Mouse (Mus musculus): ENCODE measurements around the gene Rnf40. TPM values are rescaled to one million over a fixed set of nuclear protein-coding genes. Genes with fewer than 3 reads are reported as not detected.

Rnf40 gene
- 17.1 and 22.9 TPM in 2 replicates for polyA plus RNA-seq (2015; fragmentation: Nextera tagmentation; extraction: Ambion mirVana)

DNA sequence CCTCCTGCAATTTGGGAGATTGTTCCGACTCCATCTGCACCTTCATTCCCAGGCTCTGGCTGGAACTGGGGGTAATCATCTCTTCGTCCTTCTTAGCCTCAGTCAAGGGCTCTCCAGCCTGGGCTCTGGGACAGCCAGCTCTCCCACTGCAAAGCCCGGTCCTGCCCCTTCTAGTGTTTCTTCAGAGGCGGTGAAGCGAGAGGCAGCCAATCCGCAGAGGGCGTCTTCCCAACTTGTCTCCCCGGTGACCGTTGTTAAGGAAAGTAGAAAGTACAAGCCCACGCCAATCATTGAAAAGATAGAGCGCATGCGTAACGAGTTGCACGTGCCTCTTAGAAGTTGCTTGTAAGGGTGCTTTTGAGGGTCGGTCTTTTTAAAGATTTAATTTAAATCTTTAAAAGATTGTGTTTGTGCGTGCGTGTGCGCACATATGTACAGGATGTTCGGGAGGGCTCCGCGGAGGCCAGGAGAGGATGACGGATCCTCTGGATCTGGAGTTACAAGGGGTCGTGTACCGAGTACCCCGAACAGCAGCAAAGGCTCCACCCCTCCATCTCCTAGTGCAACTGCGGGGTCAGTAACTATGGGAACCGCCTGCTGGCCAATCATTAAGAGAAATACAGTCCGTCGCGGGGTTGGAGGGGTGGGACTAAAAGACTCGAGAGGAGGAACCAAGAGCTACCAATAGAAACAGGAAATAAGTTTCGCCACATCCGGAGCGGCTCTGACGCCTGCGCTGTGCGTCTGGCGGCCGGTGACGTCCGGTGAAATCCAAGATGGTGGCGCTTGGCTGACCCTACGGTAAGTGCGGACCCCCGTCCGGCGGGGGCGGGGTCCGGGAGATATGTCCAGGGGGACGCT is at the start of gene Rnf40, which contains the start of gene Ccdc189:
TSS of gene Rnf40 (plus strand) at position 757 of the 861 bp plus-strand sequence.
TSS of gene Ccdc189 (minus strand) at position 585 of the 861 bp plus-strand sequence.

GRCm38 (mm10) chr7:127561340-127561858 is 27.2 kb upstream of the Rnf40 start, which contains the start of gene Tmem265:
Gene Tmem265 (plus strand): TSS chr7:127561390.

GRCm38 (mm10) chr7:127572895-127573471 is 15.6 kb upstream of the Rnf40 start, which contains the start of gene Phkg2:
Gene Phkg2 (plus strand): TSS chr7:127573340.

GRCm38 (mm10) chr7:127614891-127615843 is 26.6 kb downstream of the Rnf40 start, which contains the start of gene Zfp629:
Gene Zfp629 (minus strand): TSS chr7:127615797.

Other genes starting within 250 kb of the Rnf40 start
- gene Zfp768, start 243.2 kb upstream of the Rnf40 start, polyA plus RNA-seq (2015; fragmentation: Nextera tagmentation; extraction: Ambion mirVana): 11.5 and 12.3 TPM in 2 replicates
- 5.4 TPM in 2 replicates for gene Zfp747, start 212.7 kb upstream of the Rnf40 start, polyA plus RNA-seq (2015; fragmentation: Nextera tagmentation; extraction: Ambion mirVana)
- 2.4 and 2.6 TPM in 2 replicates for gene 9130019O22Rik, start 201.6 kb upstream of the Rnf40 start, polyA plus RNA-seq (2015; fragmentation: Nextera tagmentation; extraction: Ambion mirVana)
- 4.7 and 5.5 TPM in 2 replicates for gene E430018J23Rik, start 195.1 kb upstream of the Rnf40 start, polyA plus RNA-seq (2015; fragmentation: Nextera tagmentation; extraction: Ambion mirVana)
- gene Zfp764, start 181.9 kb upstream of the Rnf40 start, polyA plus RNA-seq (2015; fragmentation: Nextera tagmentation; extraction: Ambion mirVana): 3.5 and 4.6 TPM in 2 replicates
- gene Zfp688, start 166.7 kb upstream of the Rnf40 start, polyA plus RNA-seq (2015; fragmentation: Nextera tagmentation; extraction: Ambion mirVana): 28.5 and 40.1 TPM in 2 replicates
- 4.7 and 6.5 TPM in 2 replicates for gene Zfp689, start 139.6 kb upstream of the Rnf40 start, polyA plus RNA-seq (2015; fragmentation: Nextera tagmentation; extraction: Ambion mirVana)
- gene Prr14, start 129.2 kb upstream of the Rnf40 start, polyA plus RNA-seq (2015; fragmentation: Nextera tagmentation; extraction: Ambion mirVana): 25.3 and 37.3 TPM in 2 replicates
- gene Fbrs, start 109.6 kb upstream of the Rnf40 start, polyA plus RNA-seq (2015; fragmentation: Nextera tagmentation; extraction: Ambion mirVana): 10.2 and 12.1 TPM in 2 replicates
- gene Srcap, start 76.8 kb upstream of the Rnf40 start, polyA plus RNA-seq (2015; fragmentation: Nextera tagmentation; extraction: Ambion mirVana): 23.2 and 30.2 TPM in 2 replicates
- gene Gm42715, start 69.2 kb upstream of the Rnf40 start, polyA plus RNA-seq (2015; fragmentation: Nextera tagmentation; extraction: Ambion mirVana): 6.3 and 8.9 TPM in 2 replicates
- 2.2 and 6.3 TPM in 2 replicates for gene Tmem265, start 27.4 kb upstream of the Rnf40 start, polyA plus RNA-seq (2015; fragmentation: Nextera tagmentation; extraction: Ambion mirVana)
- 32.2 and 45.6 TPM in 2 replicates for gene Phkg2, start 15.4 kb upstream of the Rnf40 start, polyA plus RNA-seq (2015; fragmentation: Nextera tagmentation; extraction: Ambion mirVana)
- 8.9 and 15.7 TPM in 2 replicates for gene Ccdc189, start 172 bp upstream of the Rnf40 start, polyA plus RNA-seq (2015; fragmentation: Nextera tagmentation; extraction: Ambion mirVana)
- gene Zfp629, start 27.0 kb downstream of the Rnf40 start, polyA plus RNA-seq (2015; fragmentation: Nextera tagmentation; extraction: Ambion mirVana): 4.5 and 5.9 TPM in 2 replicates
- 137 and 174 TPM in 2 replicates for gene Bcl7c, start 120.2 kb downstream of the Rnf40 start, polyA plus RNA-seq (2015; fragmentation: Nextera tagmentation; extraction: Ambion mirVana)
- 9.4 and 12.0 TPM in 2 replicates for gene Ctf1, start 124.0 kb downstream of the Rnf40 start, polyA plus RNA-seq (2015; fragmentation: Nextera tagmentation; extraction: Ambion mirVana)
- gene Ctf2, start 143.4 kb downstream of the Rnf40 start, polyA plus RNA-seq (2015; fragmentation: Nextera tagmentation; extraction: Ambion mirVana): 0.06 and 0.10 TPM in 2 replicates
- gene Fbxl19, start 155.8 kb downstream of the Rnf40 start, polyA plus RNA-seq (2015; fragmentation: Nextera tagmentation; extraction: Ambion mirVana): 1.9 and 2.2 TPM in 2 replicates
- 22.4 and 30.3 TPM in 2 replicates for gene Orai3, start 181.0 kb downstream of the Rnf40 start, polyA plus RNA-seq (2015; fragmentation: Nextera tagmentation; extraction: Ambion mirVana)
- gene Setd1a, start 187.9 kb downstream of the Rnf40 start, polyA plus RNA-seq (2015; fragmentation: Nextera tagmentation; extraction: Ambion mirVana): 18.0 and 18.3 TPM in 2 replicates
- gene Gm49388, start 196.8 kb downstream of the Rnf40 start, polyA plus RNA-seq (2015; fragmentation: Nextera tagmentation; extraction: Ambion mirVana): not detected in 2 replicates
- 38.2 and 51.3 TPM in 2 replicates for gene Hsd3b7, start 211.8 kb downstream of the Rnf40 start, polyA plus RNA-seq (2015; fragmentation: Nextera tagmentation; extraction: Ambion mirVana)
- 36.1 and 40.7 TPM in 2 replicates for gene Stx4a, start 235.5 kb downstream of the Rnf40 start, polyA plus RNA-seq (2015; fragmentation: Nextera tagmentation; extraction: Ambion mirVana)
- 4.0 and 5.3 TPM in 2 replicates for gene Stx1b, start 235.8 kb downstream of the Rnf40 start, polyA plus RNA-seq (2015; fragmentation: Nextera tagmentation; extraction: Ambion mirVana)